Mouse (Mus musculus) neural tube, embryonic 12.5 days (tissue): ENCODE results near the gene Rps6kb1. TPM values are rescaled to one million over a fixed set of nuclear protein-coding genes. Genes with fewer than 3 reads are reported as not detected.

Experiments
- ATAC-seq: fragments of 200-750 bp; cut with Nextera tagmentation; 2 replicates; pipeline ENCODE4 v1.8.0; 2017; ENCODE audit warnings: low read depth, mild to moderate bottlenecking, moderate TSS enrichment, moderate library complexity; ENCODE audit not compliant: low FRiP score
- H3K27ac ChIP-seq: fragments of 300-500 bp; sonication (generic); 2 replicates; pipeline ENCODE4 v1.5.1; 2016
- H3K27me3 ChIP-seq: fragments of 300-500 bp; sonication (generic); replicated peaks from 2 replicates; pipeline ENCODE4 v1.6.1; 2016; ENCODE audit warnings: mild to moderate bottlenecking
- H3K36me3 ChIP-seq: fragments of 300-500 bp; sonication (generic); 2 replicates; pipeline ENCODE4 v1.6.1; 2016; ENCODE audit warnings: mild to moderate bottlenecking
- H3K4me1 ChIP-seq: fragments of 300-500 bp; sonication (generic); 2 replicates; pipeline ENCODE4 v1.6.1; 2016
- H3K4me2 ChIP-seq: fragments of 300-500 bp; sonication (generic); replicated peaks from 2 replicates; pipeline ENCODE4 v1.6.1; 2016; ENCODE audit warnings: mild to moderate bottlenecking
- H3K4me3 ChIP-seq: fragments of 300-500 bp; sonication (generic); 2 replicates; pipeline ENCODE4 v1.5.1; 2016
- H3K9ac ChIP-seq: fragments of 300-500 bp; sonication (generic); 2 replicates; pipeline ENCODE4 v1.6.1; 2016; ENCODE audit warnings: mild to moderate bottlenecking
- H3K9me3 ChIP-seq: fragments of 300-500 bp; sonication (generic); 2 replicates; pipeline ENCODE4 v1.6.1; 2016; ENCODE audit warnings: mild to moderate bottlenecking
- WGBS: fragments of 180-500 bp; shearing (Covaris S2); methylation state at CpG from one replicate; pipeline ENCODE4 v1.1.7; 2016; 5-methylcytosine and 5-hydroxymethylcytosine counted together
- polyA plus RNA-seq: library from polyadenylated mRNA; unstranded; fragments of >200 nt; fragmentation: Nextera tagmentation; extraction: Ambion mirVana; gene quantifications from 2 replicates; pipeline ENCODE4 v1.2.1, GENCODE M21; 2016

Rps6kb1 gene
- polyA plus RNA-seq, 1 experiment from 2014 or later = 71.8 TPM

DNA sequence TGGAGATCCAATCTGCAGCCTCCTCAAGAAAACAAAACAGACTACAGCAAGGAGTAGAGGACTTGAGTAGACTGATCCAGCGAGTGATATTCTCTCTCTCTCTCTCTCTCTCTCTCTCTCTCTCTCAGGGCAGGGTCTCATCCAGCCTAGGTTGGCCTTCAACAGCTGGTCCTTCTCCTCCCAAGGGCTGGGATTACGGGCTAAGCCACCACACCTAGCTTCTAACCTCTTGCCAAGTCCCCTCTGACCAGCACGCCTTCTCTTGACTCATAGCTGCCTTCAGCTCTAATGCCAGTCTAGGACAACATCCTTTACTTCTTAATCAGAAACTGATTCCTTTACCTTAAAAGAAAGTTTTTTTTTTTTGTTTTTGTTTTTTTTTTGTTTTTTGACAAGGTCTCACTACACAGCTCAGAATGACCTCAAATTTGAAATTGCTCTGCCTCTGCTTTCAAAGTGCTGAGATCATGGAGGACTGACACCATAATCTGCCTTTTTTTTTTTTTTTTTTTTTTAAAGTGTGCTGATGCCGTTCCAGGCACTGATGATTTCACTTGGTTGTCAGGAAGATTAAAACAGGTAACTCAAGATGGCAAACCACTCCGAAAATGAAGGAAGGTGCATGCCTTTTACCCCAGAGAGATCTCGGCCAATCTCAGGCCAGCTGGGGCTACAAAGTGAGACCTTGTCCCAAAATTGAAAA is 33.7 kb upstream of the Rps6kb1 start:
- ATAC-seq = no peak
- Histone ChIP-seq H3K4me3 (no peak overlapping the region), H3K9me3 (no peaks in the 10 kb centered on the region), H3K4me2 (no peak overlapping the region), H3K36me3 (no peaks in the 10 kb centered on the region), H3K4me1 (no peaks in the 10 kb centered on the region), H3K9ac (no peak overlapping the region), H3K27me3 (no peaks in the 10 kb centered on the region), H3K27ac (no peak overlapping the region)
- 86% methylated on average over 6 of the region's 6 CpGs for WGBS

DNA sequence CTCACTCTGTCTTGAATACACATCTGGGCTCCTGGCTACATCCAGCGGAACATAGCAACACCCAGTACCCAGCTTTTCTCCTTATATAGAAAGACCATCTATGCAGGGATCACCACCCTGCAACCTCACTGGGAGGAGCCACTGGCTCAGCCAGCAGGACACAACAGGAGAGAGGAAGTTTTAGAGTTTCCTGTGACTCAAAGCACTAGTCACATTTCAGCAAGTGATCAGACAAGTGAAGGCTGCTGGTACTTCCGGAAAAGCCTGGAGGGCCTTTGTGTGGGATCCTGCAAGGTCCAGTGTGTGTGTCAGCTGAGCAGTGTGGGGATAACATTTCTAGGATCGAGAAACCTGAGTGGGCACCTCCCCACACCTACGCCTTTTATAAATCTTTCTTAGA is 32.6 kb upstream of the Rps6kb1 start:
- Histone ChIP-seq H3K4me3 (no peak overlapping the region), H3K36me3 (no peaks in the 10 kb centered on the region), H3K4me1 (no peaks in the 10 kb centered on the region), H3K9ac (no peak overlapping the region), H3K9me3 (no peaks in the 10 kb centered on the region), H3K27me3 (no peaks in the 10 kb centered on the region), H3K4me2 (no peak overlapping the region), H3K27ac (no peak overlapping the region)
- WGBS = 83% methylated on average over 4 of the region's 4 CpGs
- no peak for ATAC-seq

GRCm38 (mm10) chr11:86575632-86576378 is 31.2 kb upstream of the Rps6kb1 start:
- H3K4me1 ChIP-seq = no peaks in the 10 kb centered on the region
- WGBS = 82% methylated on average over 7 of the region's 7 CpGs
- no peak overlapping the region for H3K4me2 ChIP-seq
- no peak for ATAC-seq
- no peaks in the 10 kb centered on the region for H3K9me3 ChIP-seq
- H3K27me3 ChIP-seq = no peaks in the 10 kb centered on the region
- H3K4me3 ChIP-seq = no peak overlapping the region
- H3K36me3 ChIP-seq = no peaks in the 10 kb centered on the region
- no peak overlapping the region for H3K27ac ChIP-seq
- H3K9ac ChIP-seq = no peak overlapping the region

DNA sequence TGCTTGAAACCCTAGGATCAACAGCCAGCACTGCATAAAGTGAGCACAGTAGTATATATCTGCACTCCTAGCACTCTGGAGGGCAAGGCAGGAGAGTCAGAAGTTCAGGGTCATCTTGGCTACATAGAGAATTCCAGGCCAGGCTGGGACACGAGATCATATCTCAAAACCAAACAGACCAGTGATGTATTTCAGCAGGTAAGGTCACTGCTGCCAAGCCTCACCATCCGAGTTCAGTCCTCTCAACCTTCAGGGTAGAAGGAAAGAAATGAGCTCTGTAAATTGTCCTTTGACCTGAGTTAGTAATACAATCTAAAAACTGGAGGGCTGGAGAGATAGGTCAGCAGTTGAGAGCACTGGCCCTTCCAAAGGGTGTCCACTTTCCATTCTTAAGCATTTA is 29.8 kb upstream of the Rps6kb1 start:
- no peak for ATAC-seq
- H3K27me3 ChIP-seq = no peaks in the 10 kb centered on the region

GRCm38 (mm10) chr11:86573646-86574231 is 29.1 kb upstream of the Rps6kb1 start:
- WGBS = 89% methylated on average over 6 of the region's 6 CpGs
- no peaks in the 10 kb centered on the region for H3K27me3 ChIP-seq
- no peaks in the 10 kb centered on the region for H3K9me3 ChIP-seq
- no peak for ATAC-seq
- H3K4me3 ChIP-seq = no peak overlapping the region
- no peak overlapping the region for H3K27ac ChIP-seq
- no peaks in the 10 kb centered on the region for H3K4me1 ChIP-seq
- H3K36me3 ChIP-seq = no peaks in the 10 kb centered on the region
- H3K4me2 ChIP-seq = no peak overlapping the region
- no peak overlapping the region for H3K9ac ChIP-seq

More for the DNA sequence above, 29.8 kb upstream of the Rps6kb1 start:
- no peak overlapping the region for H3K4me2 ChIP-seq
- H3K36me3 ChIP-seq = no peaks in the 10 kb centered on the region
- H3K4me1 ChIP-seq = no peaks in the 10 kb centered on the region
- no peak overlapping the region for H3K27ac ChIP-seq
- no peak overlapping the region for H3K4me3 ChIP-seq
- no peaks in the 10 kb centered on the region for H3K9me3 ChIP-seq
- WGBS = 75% methylated on average over 2 of the region's 2 CpGs
- no peak overlapping the region for H3K9ac ChIP-seq

DNA sequence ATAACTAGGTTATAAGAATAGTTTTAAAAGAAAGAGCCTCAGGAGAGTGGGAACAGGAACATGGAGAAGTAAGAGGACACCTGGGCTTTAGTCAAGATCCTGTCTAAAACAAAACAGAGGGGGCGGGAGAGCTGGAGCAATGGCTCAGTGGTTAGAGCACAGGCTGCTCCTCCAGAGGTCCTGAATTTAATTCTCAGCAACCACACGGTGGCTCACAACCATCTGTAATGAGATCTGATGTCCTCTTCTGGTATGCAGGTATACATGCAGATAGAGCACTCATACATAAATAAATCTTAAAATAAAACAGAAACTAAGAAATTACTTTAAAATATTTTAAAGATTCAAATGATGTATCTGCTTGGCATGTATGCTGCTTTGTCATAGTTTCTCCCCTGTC is 28.0 kb upstream of the Rps6kb1 start:
- Histone ChIP-seq H3K9ac (no peak overlapping the region), H3K9me3 (no peaks in the 10 kb centered on the region), H3K4me1 (no peaks in the 10 kb centered on the region), H3K4me3 (no peak overlapping the region), H3K4me2 (no peak overlapping the region), H3K27ac (no peak overlapping the region), H3K27me3 (no peaks in the 10 kb centered on the region), H3K36me3 (no peaks in the 10 kb centered on the region)
- WGBS = 77% methylated on average over 2 of the region's 2 CpGs
- ATAC-seq = no peak

DNA sequence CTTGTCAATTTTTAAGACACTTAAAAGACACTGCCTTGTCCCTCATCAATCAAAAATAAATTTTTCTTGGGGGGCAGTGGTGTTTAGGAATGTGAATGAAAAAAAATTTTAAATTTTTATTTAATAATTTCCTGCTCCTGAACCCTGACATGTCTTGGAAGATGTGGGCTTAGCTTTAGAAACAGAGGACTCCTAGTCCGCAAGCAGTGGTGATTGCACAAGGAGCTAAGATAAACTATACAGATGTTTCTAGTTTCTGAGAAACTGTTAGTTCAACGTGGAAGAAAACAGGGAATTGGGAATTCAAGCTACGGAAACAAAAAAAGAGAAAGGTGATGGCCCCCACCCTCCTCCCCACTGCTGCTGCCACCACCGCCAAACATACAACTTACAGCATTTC is 27.3 kb upstream of the Rps6kb1 start:
- Histone ChIP-seq H3K36me3 (no peaks in the 10 kb centered on the region), H3K27ac (no peak overlapping the region), H3K27me3 (no peaks in the 10 kb centered on the region), H3K4me2 (no peak overlapping the region), H3K9me3 (no peaks in the 10 kb centered on the region), H3K4me1 (no peaks in the 10 kb centered on the region), H3K9ac (no peak overlapping the region), H3K4me3 (no peak overlapping the region)
- ATAC-seq = no peak
- WGBS = 73% methylated on average over 4 of the region's 4 CpGs

DNA sequence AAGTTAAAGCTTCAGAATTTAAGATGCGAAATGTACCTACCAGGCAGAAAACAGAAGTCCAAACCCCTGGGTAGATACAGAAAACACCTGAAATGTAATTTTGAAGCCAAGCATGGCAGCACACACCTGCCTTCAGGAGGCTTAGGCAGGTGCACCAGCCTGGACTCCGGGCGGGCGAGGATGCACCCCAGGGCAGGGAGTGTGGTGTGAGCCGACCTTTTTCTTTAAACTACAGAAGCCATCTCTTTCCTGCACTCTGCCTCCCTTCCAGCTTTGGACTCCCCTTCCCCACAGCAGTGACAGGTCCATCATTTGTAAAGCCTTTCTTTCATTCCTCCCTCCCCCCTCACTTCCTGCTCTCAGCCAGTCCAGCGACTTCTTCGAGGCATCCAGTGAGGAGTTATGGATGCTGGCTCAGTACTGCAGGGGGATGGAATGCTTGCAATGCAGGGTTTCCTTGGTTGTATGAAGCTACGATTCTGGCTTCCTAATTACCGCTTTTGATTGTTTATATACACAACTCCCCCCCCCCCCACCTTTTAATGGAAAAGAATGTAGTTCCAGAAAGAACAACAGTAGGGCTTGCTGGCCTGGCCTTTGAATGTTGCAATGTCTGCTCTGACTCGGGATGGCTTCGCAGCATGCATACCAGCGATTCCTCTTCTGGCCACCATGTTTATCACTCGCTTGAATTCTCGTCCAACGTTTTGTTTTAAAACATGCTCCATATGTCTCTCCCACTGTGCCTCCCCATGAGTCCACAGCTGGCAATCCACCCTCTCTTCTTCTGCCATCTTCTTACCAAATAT is 26.6 kb upstream of the Rps6kb1 start:
- no peaks in the 10 kb centered on the region for H3K9me3 ChIP-seq
- no peak overlapping the region; the same call in 1 of the 2 replicates for H3K4me2 ChIP-seq
- 58% methylated on average over 15 of the region's 15 CpGs for WGBS
- no peak overlapping the region for H3K9ac ChIP-seq
- H3K27me3 ChIP-seq = no peaks in the 10 kb centered on the region
- H3K4me1 ChIP-seq = no peaks in the 10 kb centered on the region
- H3K4me3 ChIP-seq = no peak overlapping the region
- no peak overlapping the region; the same call in 1 of the 2 replicates for H3K27ac ChIP-seq
- no peak for ATAC-seq
- H3K36me3 ChIP-seq = no peaks in the 10 kb centered on the region

- no peak for ATAC-seq
- Histone ChIP-seq H3K27me3 (no peaks in the 10 kb centered on the region), H3K9me3 (no peaks in the 10 kb centered on the region), H3K27ac (no peak overlapping the region), H3K4me1 (no peaks in the 10 kb centered on the region), H3K36me3 (no peaks in the 10 kb centered on the region), H3K9ac (no peak overlapping the region), H3K4me3 (no peak overlapping the region), H3K4me2 (no peak overlapping the region)
- WGBS = 64% methylated on average over 9 of the region's 9 CpGs
These were observed 25.7 kb upstream of the Rps6kb1 start for GRCm38 (mm10) chr11:86570261-86570746.

DNA sequence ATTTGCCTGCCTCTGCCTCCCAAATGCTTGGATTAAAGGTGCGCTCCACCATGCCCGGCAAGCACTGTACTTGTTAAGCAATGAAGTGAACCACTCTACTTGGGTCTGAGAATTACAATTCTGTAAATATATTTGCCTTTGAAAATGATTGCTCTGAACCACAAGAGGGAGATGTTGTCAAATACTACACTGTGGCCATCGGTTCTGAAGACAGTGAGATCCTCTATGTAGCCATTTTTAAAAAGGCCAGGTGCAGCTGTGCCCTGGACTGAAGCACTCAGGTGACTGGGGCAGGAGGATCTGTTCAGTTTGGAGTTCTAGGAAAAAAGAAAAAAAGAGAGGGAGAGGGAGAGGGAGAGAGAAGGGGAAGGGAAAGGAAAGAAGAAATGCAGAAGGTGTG is 23.8 kb upstream of the Rps6kb1 start:
- Histone ChIP-seq H3K27me3 (no peaks in the 10 kb centered on the region), H3K36me3 (no peaks in the 10 kb centered on the region), H3K9ac (no peak overlapping the region), H3K9me3 (no peaks in the 10 kb centered on the region), H3K27ac (no peak overlapping the region), H3K4me3 (no peak overlapping the region), H3K4me2 (no peak overlapping the region), H3K4me1 (no peaks in the 10 kb centered on the region)
- WGBS = 76% methylated on average over 3 of the region's 3 CpGs
- no peak for ATAC-seq

DNA sequence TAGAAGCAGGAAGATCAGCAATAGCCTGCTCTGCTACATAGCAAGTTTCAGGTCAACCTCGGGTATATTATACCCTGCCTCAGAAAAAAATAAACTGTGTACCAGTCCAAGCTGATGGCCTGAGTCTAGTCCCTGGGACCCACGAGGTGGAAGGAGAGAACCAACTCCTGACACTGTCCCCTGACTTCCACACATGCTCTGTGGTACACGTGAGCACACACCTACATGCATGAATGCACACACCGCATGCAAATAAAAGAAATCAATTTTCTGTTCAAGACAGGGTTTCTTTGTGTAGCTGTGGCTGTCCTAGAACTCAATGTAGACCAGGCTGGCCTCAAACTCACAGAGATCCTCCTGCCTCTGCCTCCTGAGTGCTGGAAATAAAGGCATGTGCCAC is 13.7 kb upstream of the Rps6kb1 start:
- Histone ChIP-seq H3K9me3 (no peaks in the 10 kb centered on the region), H3K9ac (no peak overlapping the region), H3K4me3 (no peak overlapping the region), H3K27me3 (no peaks in the 10 kb centered on the region), H3K36me3 (peaks cover 42% of the 10 kb centered on the region), H3K27ac (no peak overlapping the region), H3K4me1 (no peaks in the 10 kb centered on the region), H3K4me2 (no peak overlapping the region)
- WGBS = 86% methylated on average over 4 of the region's 4 CpGs
- no peak for ATAC-seq

- no peak overlapping the region for H3K27ac ChIP-seq
- H3K9ac ChIP-seq = no peak overlapping the region
- H3K36me3 ChIP-seq = peaks cover 35% of the 10 kb centered on the region
- WGBS = 91% methylated on average over 6 of the region's 6 CpGs
- no peak overlapping the region for H3K4me2 ChIP-seq
- H3K4me3 ChIP-seq = no peak overlapping the region
- no peak for ATAC-seq
- no peaks in the 10 kb centered on the region for H3K27me3 ChIP-seq
- H3K4me1 ChIP-seq = no peaks in the 10 kb centered on the region
- H3K9me3 ChIP-seq = no peaks in the 10 kb centered on the region
These were observed 8.9 kb upstream of the Rps6kb1 start for GRCm38 (mm10) chr11:86553525-86553924.
